Mouse (Mus musculus) embryonic facial prominence, embryonic 10.5 days (tissue): Measurements from ENCODE around the gene Tm6sf2. TPM values are rescaled to one million over a fixed set of nuclear protein-coding genes. Genes with fewer than 3 reads are reported as not detected.

Experiments used
- DNase-seq: peaks from one replicate; pipeline ENCODE4 v3.0.0-alpha.2; 2017; ENCODE audit warnings: low spot score
- H3K27ac ChIP-seq: fragments of 300-500 bp; sonication (generic); replicated peaks from 2 replicates; pipeline ENCODE4 v1.5.1; 2016; ENCODE audit warnings: mild to moderate bottlenecking
- H3K27me3 ChIP-seq: fragments of 300-500 bp; sonication (generic); replicated peaks from 2 replicates; pipeline ENCODE4 v1.6.1; 2016; ENCODE audit warnings: low read depth, mild to moderate bottlenecking; ENCODE audit not compliant: poor library complexity, severe bottlenecking
- H3K36me3 ChIP-seq: fragments of 300-500 bp; sonication (generic); replicated peaks from 2 replicates; pipeline ENCODE4 v1.6.1; 2016; ENCODE audit warnings: mild to moderate bottlenecking, moderate library complexity
- H3K4me1 ChIP-seq: fragments of 300-500 bp; sonication (generic); 2 replicates; pipeline ENCODE4 v1.6.1; 2016
- H3K4me3 ChIP-seq: fragments of 300-500 bp; sonication (generic); 2 replicates; pipeline ENCODE4 v1.5.1; 2016; ENCODE audit warnings: mild to moderate bottlenecking, moderate library complexity
- H3K9me3 ChIP-seq: fragments of 300-500 bp; sonication (generic); 2 replicates; pipeline ENCODE4 v1.6.1; 2016; ENCODE audit warnings: mild to moderate bottlenecking
- WGBS: fragments of 180-500 bp; shearing (Covaris S2); methylation state at CpG from one replicate; pipeline ENCODE4 v1.1.7; 2016; 5-methylcytosine and 5-hydroxymethylcytosine counted together
- polyA plus RNA-seq: library from polyadenylated mRNA; unstranded; fragments of >200 nt; fragmentation: Nextera tagmentation; extraction: Ambion mirVana; gene quantifications from 2 replicates; pipeline ENCODE4 v1.2.1, GENCODE M21; 2016

Tm6sf2 gene
- polyA plus RNA-seq, 1 experiment from 2014 or later = 0.47 TPM

DNA sequence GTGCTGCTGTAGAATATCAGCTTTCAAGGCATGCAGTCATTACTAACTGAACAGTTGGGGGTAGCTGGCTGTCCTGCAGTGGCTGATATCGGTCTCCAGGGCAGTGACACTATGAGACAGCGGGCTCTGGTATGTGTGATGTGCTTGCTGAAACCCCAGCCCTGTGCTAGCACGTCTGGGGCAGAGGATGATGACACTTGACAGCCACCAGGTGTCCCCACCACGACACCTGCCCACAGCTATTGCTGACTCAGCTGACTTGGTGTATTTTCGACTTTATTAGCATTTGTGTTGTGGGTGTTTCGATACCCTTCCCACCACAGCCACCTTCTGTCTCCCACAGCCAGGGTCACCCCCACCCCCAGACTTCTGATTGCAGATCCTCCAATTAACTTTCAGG lies 31.8 kb downstream of the Tm6sf2 start:
- H3K36me3 ChIP-seq = no peaks in the 10 kb centered on the region
- H3K27ac ChIP-seq = no peak overlapping the region
- no peaks in the 10 kb centered on the region for H3K4me1 ChIP-seq
- no peaks in the 10 kb centered on the region for H3K9me3 ChIP-seq
- peaks cover 34% of the 10 kb centered on the region for H3K27me3 ChIP-seq
- no peak overlapping the region for H3K4me3 ChIP-seq
- DNase-seq = peak; percentile 47
- 23% methylated on average over 6 of the region's 6 CpGs for WGBS

- Histone ChIP-seq H3K36me3 (no peaks in the 10 kb centered on the region), H3K4me1 (no peaks in the 10 kb centered on the region)
- 83% methylated on average over 7 of the region's 7 CpGs for WGBS
These were observed 32.2 kb downstream of the Tm6sf2 start for GRCm38 (mm10) chr8:70104922-70105321.

DNA sequence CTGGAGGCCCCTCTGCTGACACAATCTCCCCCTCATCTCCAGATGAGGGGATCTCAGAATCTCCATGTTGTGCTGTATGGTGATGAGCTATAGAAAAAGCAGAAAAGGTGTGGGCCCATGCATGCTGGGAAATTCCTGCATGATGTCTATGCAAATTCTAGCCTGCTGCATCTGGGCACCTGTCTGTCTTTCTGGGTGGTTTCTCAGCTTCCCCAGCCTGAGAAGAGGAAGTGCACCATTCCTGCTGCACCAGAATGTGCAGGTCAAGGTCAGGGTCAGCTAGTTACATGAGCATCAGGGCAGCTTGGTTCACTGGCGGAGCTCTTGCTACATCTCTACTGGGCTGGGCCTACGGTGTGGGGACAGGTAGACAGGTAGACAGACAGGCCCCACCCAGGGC lies 37.7 kb downstream of the Tm6sf2 start:
- Histone ChIP-seq H3K27ac (no peak overlapping the region), H3K4me3 (no peak overlapping the region), H3K27me3 (peaks cover 85% of the 10 kb centered on the region), H3K4me1 (peaks cover 15% of the 10 kb centered on the region), H3K9me3 (no peaks in the 10 kb centered on the region), H3K36me3 (no peaks in the 10 kb centered on the region)
- WGBS = 73% methylated on average over 2 of the region's 2 CpGs
- DNase-seq = no peak

More at GRCm38 (mm10) chr8:70104922-70105321, 32.2 kb downstream of the Tm6sf2 start:
- H3K27me3 ChIP-seq = peaks cover 38% of the 10 kb centered on the region
- no peak overlapping the region for H3K27ac ChIP-seq
- H3K9me3 ChIP-seq = no peaks in the 10 kb centered on the region
- H3K4me3 ChIP-seq = no peak overlapping the region
- DNase-seq = no peak

- peaks cover 94% of the 10 kb centered on the region for H3K27me3 ChIP-seq
- H3K4me1 ChIP-seq = peaks cover 15% of the 10 kb centered on the region
- no peak for DNase-seq
- H3K4me3 ChIP-seq = no peak overlapping the region
- WGBS = 45% methylated on average over 23 of the region's 23 CpGs
- no peaks in the 10 kb centered on the region for H3K36me3 ChIP-seq
- H3K9me3 ChIP-seq = no peaks in the 10 kb centered on the region
- no peak overlapping the region for H3K27ac ChIP-seq
These were observed 38.6 kb downstream of the Tm6sf2 start for GRCm38 (mm10) chr8:70111192-70111795.

DNA sequence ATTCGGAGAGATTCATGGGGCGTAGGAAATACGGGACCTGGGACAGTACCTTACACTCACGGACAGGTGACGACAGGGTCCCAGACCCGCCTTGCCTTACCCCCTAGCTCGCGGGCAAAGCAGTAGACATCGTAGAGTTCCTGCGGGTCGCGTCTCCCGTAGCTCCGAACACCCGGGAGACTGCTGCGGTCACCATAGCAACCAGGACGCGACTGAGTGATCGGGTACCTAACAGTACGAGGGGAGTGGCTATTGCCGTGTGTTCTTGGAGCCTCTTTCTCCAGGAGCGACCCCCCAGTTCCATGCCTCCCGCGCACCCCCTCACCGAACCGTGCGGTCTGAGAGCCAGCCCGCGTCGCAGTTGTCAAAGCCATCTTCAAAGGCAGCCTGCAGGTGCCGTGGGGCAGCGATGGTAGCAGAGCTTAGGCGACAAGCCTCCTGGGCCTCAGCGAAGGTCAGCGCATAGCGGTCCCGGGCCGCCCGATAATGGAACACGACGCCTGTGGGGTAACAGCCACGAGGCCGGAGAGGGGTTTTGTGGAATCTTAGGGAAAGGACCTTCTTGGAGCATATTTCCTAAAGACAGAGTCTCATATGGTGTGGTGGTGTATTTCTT lies 39.8 kb downstream of the Tm6sf2 start:
- H3K9me3 ChIP-seq = no peaks in the 10 kb centered on the region
- peaks cover 16% of the 10 kb centered on the region for H3K4me1 ChIP-seq
- no peaks in the 10 kb centered on the region for H3K36me3 ChIP-seq
- peak; percentile 34 for DNase-seq
- no peak overlapping the region for H3K27ac ChIP-seq
- 7% methylated on average over 43 of the region's 43 CpGs for WGBS
- peaks cover 99% of the 10 kb centered on the region for H3K27me3 ChIP-seq
- peak overlapping the region; percentile 19 for H3K4me3 ChIP-seq

DNA sequence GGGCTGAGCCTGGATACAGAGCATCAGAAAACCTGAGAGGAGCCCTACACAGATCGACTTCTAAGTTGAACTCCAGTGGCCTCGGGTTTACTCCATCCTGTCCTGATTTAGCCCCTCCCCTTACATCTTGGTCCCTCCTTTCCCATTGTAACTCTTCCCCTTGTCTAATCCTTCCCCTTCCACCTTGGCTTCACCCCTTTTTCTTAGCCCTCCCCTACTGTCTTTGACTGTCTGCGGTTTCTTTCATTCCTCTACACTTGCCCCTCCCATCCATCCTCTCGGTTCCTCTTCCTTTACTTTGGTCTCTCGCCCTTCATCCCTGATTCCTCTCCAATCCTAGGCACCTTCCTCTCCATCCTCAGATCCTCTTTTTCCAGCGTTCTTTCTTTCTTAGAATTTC lies 41.8 kb downstream of the Tm6sf2 start:
- no peaks in the 10 kb centered on the region for H3K36me3 ChIP-seq
- no peaks in the 10 kb centered on the region for H3K9me3 ChIP-seq
- DNase-seq = no peak
- peaks cover 24% of the 10 kb centered on the region for H3K4me1 ChIP-seq
- H3K27ac ChIP-seq = no peak overlapping the region
- no peak overlapping the region for H3K4me3 ChIP-seq
- H3K27me3 ChIP-seq = peaks cover 100% of the 10 kb centered on the region
- WGBS = 22% methylated on average over 6 of the region's 6 CpGs

- WGBS = 69% methylated on average over 13 of the region's 13 CpGs
- Histone ChIP-seq H3K36me3 (no peaks in the 10 kb centered on the region), H3K9me3 (no peaks in the 10 kb centered on the region), H3K27ac (no peak overlapping the region), H3K4me3 (no peak overlapping the region), H3K4me1 (peaks cover 28% of the 10 kb centered on the region), H3K27me3 (peaks cover 100% of the 10 kb centered on the region)
- DNase-seq = no peak
These were observed 42.2 kb downstream of the Tm6sf2 start for GRCm38 (mm10) chr8:70114892-70115291.

- no peak overlapping the region for H3K27ac ChIP-seq
- H3K27me3 ChIP-seq = peaks cover 90% of the 10 kb centered on the region
- peak; percentile 64 for DNase-seq
- H3K36me3 ChIP-seq = no peaks in the 10 kb centered on the region
- no peak overlapping the region for H3K4me3 ChIP-seq
- H3K9me3 ChIP-seq = no peaks in the 10 kb centered on the region
- 5% methylated on average over 9 of the region's 9 CpGs for WGBS
- H3K4me1 ChIP-seq = peaks cover 26% of the 10 kb centered on the region
These were observed 44.9 kb downstream of the Tm6sf2 start for GRCm38 (mm10) chr8:70117611-70118010.

GRCm38 (mm10) chr8:70118726-70119700 lies 46.3 kb downstream of the Tm6sf2 start:
- no peak for DNase-seq
- peak overlapping the region; percentile 55 for H3K4me3 ChIP-seq
- no peaks in the 10 kb centered on the region for H3K36me3 ChIP-seq
- 9% methylated on average over 17 of the region's 17 CpGs for WGBS
- peaks cover 24% of the 10 kb centered on the region for H3K4me1 ChIP-seq
- H3K27me3 ChIP-seq = peaks cover 76% of the 10 kb centered on the region
- H3K9me3 ChIP-seq = no peaks in the 10 kb centered on the region
- peak overlapping the region; percentile 20; the same call in 1 of the 2 replicates for H3K27ac ChIP-seq

GRCm38 (mm10) chr8:70120667-70121066 lies 47.9 kb downstream of the Tm6sf2 start, which contains the start of gene Ncan:
Gene Ncan, minus strand, starts transcription at chr8:70120873.
- Histone ChIP-seq H3K27ac (peak within 1 kb of the TSS; percentile 72), H3K4me1 (peaks cover 24% of the 10 kb centered on the region), H3K27me3 (peaks cover 59% of the 10 kb centered on the region), H3K36me3 (no peaks in the 10 kb centered on the region), H3K4me3 (peak within 1 kb of the TSS; percentile 55), H3K9me3 (no peaks in the 10 kb centered on the region)
- DNase-seq = peak; percentile 89
- WGBS = 2% methylated on average over 19 of the region's 19 CpGs

DNA sequence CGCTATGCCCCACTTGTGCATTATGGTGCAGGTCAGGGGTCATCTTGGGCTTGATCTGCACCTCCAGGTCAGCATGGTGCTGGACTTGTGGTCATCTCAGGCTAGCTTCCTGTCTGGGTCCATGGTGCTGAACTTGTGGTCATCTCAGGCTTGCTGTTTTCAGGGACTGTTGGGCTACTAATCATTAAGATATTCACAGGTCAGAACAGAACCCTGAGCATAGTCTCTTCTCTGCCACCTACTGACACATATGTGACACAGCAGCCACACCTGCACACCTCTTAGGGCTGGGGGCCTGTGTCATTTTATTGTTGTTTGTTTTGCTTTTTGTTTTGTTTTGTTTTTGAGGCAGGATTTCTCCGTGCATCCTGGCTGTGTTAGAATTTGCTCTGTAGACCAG lies 50.1 kb downstream of the Tm6sf2 start:
- DNase-seq = no peak
- Histone ChIP-seq H3K9me3 (no peaks in the 10 kb centered on the region), H3K4me3 (no peak overlapping the region), H3K4me1 (peaks cover 20% of the 10 kb centered on the region), H3K27me3 (peaks cover 37% of the 10 kb centered on the region), H3K27ac (no peak overlapping the region), H3K36me3 (no peaks in the 10 kb centered on the region)
- WGBS = 53% methylated on average over 2 of the region's 2 CpGs

GRCm38 (mm10) chr8:70124992-70125391 lies 52.3 kb downstream of the Tm6sf2 start:
- no peaks in the 10 kb centered on the region for H3K9me3 ChIP-seq
- H3K4me1 ChIP-seq = peaks cover 15% of the 10 kb centered on the region
- H3K27ac ChIP-seq = no peak overlapping the region
- WGBS = 65% methylated on average over 8 of the region's 8 CpGs
- no peaks in the 10 kb centered on the region for H3K36me3 ChIP-seq
- peaks cover 16% of the 10 kb centered on the region for H3K27me3 ChIP-seq
- H3K4me3 ChIP-seq = no peak overlapping the region
- no peak for DNase-seq
